Mouse (Mus musculus) hindbrain, embryonic 15.5 days (tissue): Measurements from ENCODE around the gene Nfkbiz. TPM values are rescaled to one million over a fixed set of nuclear protein-coding genes. Genes with fewer than 3 reads are reported as not detected.
A peak's percentile ranks its signal among the peaks of the same experiment; 100 is the strongest.

Experiments used
- ATAC-seq: fragments of 200-750 bp; cut with Nextera tagmentation; 2 replicates; pipeline ENCODE4 v1.8.0; 2017; ENCODE audit warnings: low read depth, moderate number of reproducible peaks, moderate TSS enrichment; ENCODE audit not compliant: low FRiP score
- H3K27ac ChIP-seq: fragments of 300-500 bp; sonication (generic); replicated peaks from 2 replicates; pipeline ENCODE4 v1.5.1; 2015; ENCODE audit warnings: mild to moderate bottlenecking, inconsistent platforms
- H3K27me3 ChIP-seq: fragments of 300-500 bp; sonication (generic); 2 replicates; pipeline ENCODE4 v1.6.1; 2015; ENCODE audit warnings: control low read depth, inconsistent platforms
- H3K36me3 ChIP-seq: fragments of 300-500 bp; sonication (generic); 2 replicates; pipeline ENCODE4 v1.6.1; 2015; ENCODE audit warnings: control low read depth, inconsistent platforms
- H3K4me1 ChIP-seq: fragments of 300-500 bp; sonication (generic); replicated peaks from 2 replicates; pipeline ENCODE4 v1.6.1; 2015; ENCODE audit warnings: control low read depth, inconsistent platforms
- H3K4me2 ChIP-seq: fragments of 300-500 bp; sonication (generic); 2 replicates; pipeline ENCODE4 v1.6.1; 2015; ENCODE audit warnings: moderate library complexity, mild to moderate bottlenecking, inconsistent platforms
- H3K4me3 ChIP-seq: fragments of 300-500 bp; sonication (generic); 2 replicates; pipeline ENCODE4 v1.5.1; 2015; ENCODE audit warnings: mild to moderate bottlenecking, inconsistent platforms
- H3K9ac ChIP-seq: fragments of 300-500 bp; sonication (generic); 2 replicates; pipeline ENCODE4 v1.6.1; 2015; ENCODE audit warnings: inconsistent platforms
- H3K9me3 ChIP-seq: fragments of 300-500 bp; sonication (generic); 2 replicates; pipeline ENCODE4 v1.6.1; 2016; ENCODE audit warnings: control low read depth, inconsistent platforms
- WGBS: fragments of 180-500 bp; shearing (Covaris S2); methylation state at CpG from one replicate; pipeline ENCODE4 v1.1.7; 2015; 5-methylcytosine and 5-hydroxymethylcytosine counted together
- polyA plus RNA-seq: library from polyadenylated mRNA; unstranded; fragments of >200 nt; fragmentation: Nextera tagmentation; extraction: Ambion mirVana; gene quantifications from 2 replicates; pipeline ENCODE4 v1.2.1, GENCODE M21; 2015

Gene Nfkbiz
- polyA plus RNA-seq, 1 experiment from 2014 or later, result 1.7 TPM

- no peak overlapping the region for H3K4me2 ChIP-seq
- H3K4me1 ChIP-seq, result peaks cover 13% of the 10 kb centered on the region; the same call in 1 of the 2 replicates
- no peaks in the 10 kb centered on the region for H3K9me3 ChIP-seq
- H3K9ac ChIP-seq, result no peak overlapping the region
- no peak overlapping the region for H3K27ac ChIP-seq
- ATAC-seq, result no peak
- WGBS, result 50% methylated on average over 11 of the region's 11 CpGs
- no peaks in the 10 kb centered on the region for H3K27me3 ChIP-seq
- no peak overlapping the region for H3K4me3 ChIP-seq
- H3K36me3 ChIP-seq, result no peaks in the 10 kb centered on the region
Measured at GRCm38 (mm10) chr16:55823398-55824155, 15.1 kb downstream of the Nfkbiz start.

GRCm38 (mm10) chr16:55822741-55823397 lies 15.8 kb downstream of the Nfkbiz start:
- peak overlapping the region; percentile 95 for H3K4me2 ChIP-seq
- no peak for ATAC-seq
- no peak overlapping the region for H3K27ac ChIP-seq
- H3K9ac ChIP-seq, result no peak overlapping the region
- 41% methylated on average over 18 of the region's 18 CpGs for WGBS
- no peaks in the 10 kb centered on the region for H3K36me3 ChIP-seq
- H3K27me3 ChIP-seq, result no peaks in the 10 kb centered on the region
- H3K4me1 ChIP-seq, result peaks cover 13% of the 10 kb centered on the region; the same call in 1 of the 2 replicates
- peak overlapping the region; percentile 96 for H3K4me3 ChIP-seq
- no peaks in the 10 kb centered on the region for H3K9me3 ChIP-seq

GRCm38 (mm10) chr16:55821997-55822740 lies 16.5 kb downstream of the Nfkbiz start:
- WGBS, result under 1% methylated on average over 66 of the region's 67 CpGs
- H3K4me2 ChIP-seq, result peak overlapping the region; percentile 95
- H3K4me1 ChIP-seq, result peaks cover 13% of the 10 kb centered on the region; the same call in 1 of the 2 replicates
- no peaks in the 10 kb centered on the region for H3K9me3 ChIP-seq
- H3K27ac ChIP-seq, result peak overlapping the region; percentile 74
- peaks cover 1% of the 10 kb centered on the region; the same call in 1 of the 2 replicates for H3K36me3 ChIP-seq
- H3K9ac ChIP-seq, result peak overlapping the region; percentile 80
- peak; percentile 96 for ATAC-seq
- H3K27me3 ChIP-seq, result no peaks in the 10 kb centered on the region
- H3K4me3 ChIP-seq, result peak overlapping the region; percentile 96

GRCm38 (mm10) chr16:55821571-55821981 lies 17.1 kb downstream of the Nfkbiz start:
- H3K27me3 ChIP-seq, result no peaks in the 10 kb centered on the region
- ATAC-seq, result peak; percentile 15; the same call in 1 of the 2 replicates
- peak overlapping the region; percentile 96 for H3K4me3 ChIP-seq
- H3K27ac ChIP-seq, result peak overlapping the region; percentile 74
- H3K9me3 ChIP-seq, result no peaks in the 10 kb centered on the region
- H3K36me3 ChIP-seq, result peaks cover 7% of the 10 kb centered on the region
- H3K9ac ChIP-seq, result peak overlapping the region; percentile 80
- peak overlapping the region; percentile 95 for H3K4me2 ChIP-seq
- H3K4me1 ChIP-seq, result peaks cover 13% of the 10 kb centered on the region; the same call in 1 of the 2 replicates
- WGBS, result under 1% methylated on average over 40 of the region's 40 CpGs

- Histone ChIP-seq H3K9ac (peak overlapping the region; percentile 80), H3K9me3 (no peaks in the 10 kb centered on the region), H3K36me3 (peaks cover 12% of the 10 kb centered on the region), H3K27me3 (no peaks in the 10 kb centered on the region), H3K4me2 (peak overlapping the region; percentile 95), H3K27ac (peak overlapping the region; percentile 74; the same call in 1 of the 2 replicates), H3K4me3 (peak overlapping the region; percentile 96), H3K4me1 (peaks cover 13% of the 10 kb centered on the region; the same call in 1 of the 2 replicates)
- 13% methylated on average over 20 of the region's 20 CpGs for WGBS
- ATAC-seq, result no peak
Measured at GRCm38 (mm10) chr16:55820916-55821570, 17.7 kb downstream of the Nfkbiz start.

- Histone ChIP-seq H3K27me3 (no peaks in the 10 kb centered on the region), H3K4me3 (peak overlapping the region; percentile 96), H3K9me3 (no peaks in the 10 kb centered on the region), H3K4me2 (peak overlapping the region; percentile 95), H3K27ac (no peak overlapping the region), H3K4me1 (peaks cover 13% of the 10 kb centered on the region; the same call in 1 of the 2 replicates), H3K9ac (no peak overlapping the region), H3K36me3 (peaks cover 19% of the 10 kb centered on the region)
- WGBS, result 59% methylated on average over 13 of the region's 13 CpGs
- ATAC-seq, result no peak
Measured at GRCm38 (mm10) chr16:55820161-55820915, 18.4 kb downstream of the Nfkbiz start.

- Histone ChIP-seq H3K4me3 (no peak overlapping the region), H3K9me3 (no peaks in the 10 kb centered on the region), H3K36me3 (peaks cover 28% of the 10 kb centered on the region), H3K9ac (no peak overlapping the region), H3K27me3 (no peaks in the 10 kb centered on the region), H3K4me2 (peak overlapping the region; percentile 95), H3K27ac (no peak overlapping the region), H3K4me1 (peaks cover 13% of the 10 kb centered on the region; the same call in 1 of the 2 replicates)
- 61% methylated on average over 15 of the region's 15 CpGs for WGBS
- no peak for ATAC-seq
Measured at GRCm38 (mm10) chr16:55819186-55819861, 19.4 kb downstream of the Nfkbiz start.

- no peak overlapping the region for H3K9ac ChIP-seq
- no peak for ATAC-seq
- peaks cover 13% of the 10 kb centered on the region; the same call in 1 of the 2 replicates for H3K4me1 ChIP-seq
- no peak overlapping the region for H3K27ac ChIP-seq
- H3K36me3 ChIP-seq, result peaks cover 39% of the 10 kb centered on the region
- 94% methylated on average over 28 of the region's 28 CpGs for WGBS
- no peaks in the 10 kb centered on the region for H3K27me3 ChIP-seq
- no peak overlapping the region for H3K4me3 ChIP-seq
- H3K9me3 ChIP-seq, result no peaks in the 10 kb centered on the region
- H3K4me2 ChIP-seq, result no peak overlapping the region
Measured at GRCm38 (mm10) chr16:55817717-55818515, 20.8 kb downstream of the Nfkbiz start.

GRCm38 (mm10) chr16:55816202-55816941 lies 22.3 kb downstream of the Nfkbiz start:
- H3K9me3 ChIP-seq, result no peaks in the 10 kb centered on the region
- no peaks in the 10 kb centered on the region for H3K27me3 ChIP-seq
- H3K36me3 ChIP-seq, result peaks cover 45% of the 10 kb centered on the region
- 95% methylated on average over 13 of the region's 13 CpGs for WGBS
- no peak for ATAC-seq
- no peak overlapping the region for H3K4me2 ChIP-seq
- H3K27ac ChIP-seq, result no peak overlapping the region
- peaks cover 12% of the 10 kb centered on the region; the same call in 1 of the 2 replicates for H3K4me1 ChIP-seq
- H3K9ac ChIP-seq, result no peak overlapping the region
- H3K4me3 ChIP-seq, result no peak overlapping the region
